Mouse (Mus musculus) ES-Bruce4 (cell line): ENCODE data around the gene Cep63. TPM values are rescaled to one million over a fixed set of nuclear protein-coding genes. Genes with fewer than 3 reads are reported as not detected.

Source experiments
- H3K27ac ChIP-seq: 2 replicates; pipeline ENCODE4 v1.5.1; 2012; ENCODE audit warnings: low read length, inconsistent platforms; ENCODE audit not compliant: insufficient read depth
- H3K27me3 ChIP-seq: 2 replicates; pipeline ENCODE4 v1.6.1; 2012; ENCODE audit warnings: mild to moderate bottlenecking, low read length, inconsistent platforms; ENCODE audit not compliant: control insufficient read depth, poor library complexity, insufficient read depth, severe bottlenecking
- H3K36me3 ChIP-seq: 2 replicates; pipeline ENCODE4 v1.6.1; 2012; ENCODE audit warnings: inconsistent platforms, mild to moderate bottlenecking, low read length, moderate library complexity; ENCODE audit not compliant: control insufficient read depth, poor library complexity, insufficient read depth, severe bottlenecking
- H3K4me1 ChIP-seq: one replicate; pipeline ENCODE4 v1.8.1; 2011; ENCODE audit warnings: low read length; ENCODE audit not compliant: control insufficient read depth, insufficient read depth
- H3K4me3 ChIP-seq: 2 replicates; pipeline ENCODE4 v1.5.1; 2011; ENCODE audit warnings: low read depth, mild to moderate bottlenecking, low read length
- H3K9ac ChIP-seq: 2 replicates; pipeline ENCODE4 v1.6.1; 2012; ENCODE audit warnings: low read depth, mild to moderate bottlenecking, inconsistent platforms; ENCODE audit not compliant: poor library complexity, severe bottlenecking
- H3K9me3 ChIP-seq: replicated peaks from 2 replicates; pipeline ENCODE4 v1.6.1; 2012; ENCODE audit warnings: mild to moderate bottlenecking, low read length, inconsistent platforms; ENCODE audit not compliant: control insufficient read depth, poor library complexity, insufficient read depth, severe bottlenecking
- CTCF ChIP-seq: IDR thresholded peaks from one replicate; pipeline ENCODE4 v1.8.1; 2011; ENCODE audit warnings: low read depth, low read length
- EP300 ChIP-seq: IDR thresholded peaks from 2 replicates; pipeline ENCODE4 v1.6.1; 2011; ENCODE audit warnings: low read depth, low read length; ENCODE audit not compliant: insufficient read depth
- POLR2A ChIP-seq: IDR thresholded peaks from one replicate; pipeline ENCODE4 v1.8.1; 2011; ENCODE audit warnings: low read length; ENCODE audit not compliant: insufficient read depth
- polyA plus RNA-seq: library from polyadenylated mRNA; stranded (reverse); fragments of >200 nt; gene quantifications from 2 replicates; pipeline ENCODE4 v1.2.4, GENCODE M21; 2011; ENCODE audit warnings: low read depth; ENCODE audit not compliant: missing spikeins, insufficient read depth, insufficient read length

Gene Cep63
- 20.9 and 23.5 TPM in 2 replicates for polyA plus RNA-seq

- peak within 1 kb of the TSS; percentile 83 for H3K4me3 ChIP-seq
- H3K9me3 ChIP-seq = no peaks in the 10 kb centered on the region
- TF ChIP-seq POLR2A = peak; percentile 7
- TF ChIP-seq EP300 = peak; percentile 55; the same call in 1 of the 2 replicates
- no peak for TF ChIP-seq CTCF
- H3K27ac ChIP-seq = peak within 1 kb of the TSS; percentile 68
- H3K27me3 ChIP-seq = no peaks in the 10 kb centered on the region
- H3K36me3 ChIP-seq = no peaks in the 10 kb centered on the region
- peak within 1 kb of the TSS; percentile 94 for H3K9ac ChIP-seq
- no peaks in the 10 kb centered on the region for H3K4me1 ChIP-seq
Observed at GRCm38 (mm10) chr9:102625983-102626838, at the start of gene Cep63, which contains the start of gene Anapc13. Cep63 (minus strand) TSS chr9:102626534. Anapc13 (plus strand) TSS chr9:102626296.

DNA sequence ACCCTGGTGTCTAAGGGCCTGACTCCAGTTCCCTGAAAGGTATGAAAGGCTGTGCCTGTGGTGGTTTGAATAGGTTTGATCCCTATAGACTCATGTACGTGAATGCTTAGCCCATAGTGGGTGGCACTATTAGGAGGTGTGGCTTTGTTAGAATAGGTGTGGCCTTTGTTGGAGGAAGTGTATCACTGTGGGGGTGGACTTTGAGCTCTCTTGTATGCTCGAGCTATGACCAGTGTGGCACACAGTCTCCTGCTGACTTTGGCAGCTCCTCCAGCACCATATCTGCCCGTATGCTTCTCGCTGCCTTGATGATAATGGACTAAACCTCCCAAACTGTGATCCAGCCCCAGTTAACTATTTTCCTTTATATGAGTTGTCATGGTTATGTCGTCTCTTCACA is 49.6 kb upstream of the Cep63 start:
- H3K9me3 ChIP-seq = no peaks in the 10 kb centered on the region
- H3K27me3 ChIP-seq = no peaks in the 10 kb centered on the region
- no peak overlapping the region for H3K27ac ChIP-seq
- no peak overlapping the region for H3K4me3 ChIP-seq
- H3K9ac ChIP-seq = no peak overlapping the region
- H3K36me3 ChIP-seq = no peaks in the 10 kb centered on the region
- no peaks in the 10 kb centered on the region for H3K4me1 ChIP-seq
- TF ChIP-seq POLR2A (no peak), EP300 (no peak), CTCF (no peak)

GRCm38 (mm10) chr9:102673381-102673780 is 47.0 kb upstream of the Cep63 start:
- no peak for TF ChIP-seq POLR2A
- TF ChIP-seq CTCF = no peak
- no peak for TF ChIP-seq EP300
- H3K9ac ChIP-seq = no peak overlapping the region

DNA sequence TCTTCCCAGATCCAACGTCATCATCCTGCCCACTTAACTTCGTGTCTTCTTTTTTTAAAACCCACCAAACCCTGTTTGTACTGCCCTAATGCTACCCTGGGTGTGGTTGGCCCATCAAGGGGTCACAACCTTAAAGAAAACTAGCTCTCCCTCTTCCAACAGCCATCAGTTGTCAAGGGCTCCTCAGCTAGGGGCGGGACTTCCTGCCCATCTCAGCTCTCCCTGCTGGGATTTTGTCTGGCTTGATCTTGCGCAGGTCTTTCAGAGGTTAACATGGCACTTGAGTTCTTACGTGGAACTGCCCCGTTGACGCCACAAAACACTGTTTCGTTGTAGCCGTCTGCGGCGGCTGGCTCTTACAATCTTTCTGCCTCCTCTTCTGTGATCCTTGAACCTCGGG is 42.6 kb upstream of the Cep63 start:
- no peaks in the 10 kb centered on the region for H3K27me3 ChIP-seq
- TF ChIP-seq CTCF = no peak
- TF ChIP-seq EP300 = no peak
- no peak for TF ChIP-seq POLR2A
- H3K9ac ChIP-seq = no peak overlapping the region
- H3K4me3 ChIP-seq = no peak overlapping the region
- no peaks in the 10 kb centered on the region for H3K36me3 ChIP-seq
- no peak overlapping the region for H3K27ac ChIP-seq
- no peaks in the 10 kb centered on the region for H3K9me3 ChIP-seq
- no peaks in the 10 kb centered on the region for H3K4me1 ChIP-seq

More at GRCm38 (mm10) chr9:102673381-102673780, 47.0 kb upstream of the Cep63 start:
- Histone ChIP-seq H3K9me3 (no peaks in the 10 kb centered on the region), H3K4me3 (no peak overlapping the region), H3K27ac (no peak overlapping the region), H3K27me3 (no peaks in the 10 kb centered on the region), H3K36me3 (no peaks in the 10 kb centered on the region), H3K4me1 (no peaks in the 10 kb centered on the region)

DNA sequence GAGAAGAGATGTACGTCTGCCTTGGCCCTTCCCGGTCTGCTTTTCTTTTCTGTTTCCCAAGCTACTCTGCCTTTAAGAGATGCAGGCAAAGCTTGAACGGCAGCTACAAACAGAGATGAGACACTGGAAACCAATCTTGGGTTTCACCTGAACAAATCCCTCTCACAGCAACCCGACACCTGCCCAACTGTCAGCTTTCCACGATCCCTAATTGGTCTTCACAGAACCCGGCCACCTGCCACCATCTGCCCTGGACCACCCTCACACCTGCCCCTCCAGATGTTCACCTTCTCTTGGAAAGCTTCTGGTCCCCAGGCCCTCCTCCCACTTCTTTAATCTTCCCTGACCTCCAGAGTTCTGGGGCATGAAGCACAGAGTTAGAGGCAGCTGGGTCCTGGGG is 41.8 kb upstream of the Cep63 start:
- no peaks in the 10 kb centered on the region for H3K36me3 ChIP-seq
- no peak overlapping the region for H3K4me3 ChIP-seq
- H3K4me1 ChIP-seq = no peaks in the 10 kb centered on the region
- no peak overlapping the region for H3K9ac ChIP-seq
- TF ChIP-seq CTCF (no peak), EP300 (peak; percentile 85)
- H3K27ac ChIP-seq = no peak overlapping the region
- no peaks in the 10 kb centered on the region for H3K9me3 ChIP-seq
- H3K27me3 ChIP-seq = no peaks in the 10 kb centered on the region
